Mouse (Mus musculus): Measurements from ENCODE around the gene Crtac1.

DNA sequence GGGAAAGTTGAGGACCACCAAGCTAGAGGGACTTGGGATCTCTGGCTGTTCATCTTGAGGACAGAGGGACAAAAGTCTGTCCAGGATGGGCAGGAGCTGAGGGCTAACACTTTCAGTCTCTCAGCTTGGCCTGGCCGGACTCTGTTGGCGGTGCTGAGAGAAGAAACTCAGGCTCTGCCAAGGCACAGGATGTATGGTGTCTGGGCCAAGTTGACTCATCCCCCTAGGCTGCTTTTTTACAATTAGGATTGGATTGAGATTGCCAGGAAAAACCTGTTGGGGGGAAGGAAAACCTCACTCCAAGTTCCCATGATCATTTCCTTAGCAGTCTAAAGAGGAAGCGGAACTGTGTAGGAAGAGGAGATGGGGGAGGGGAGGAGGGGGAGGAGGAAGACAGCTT, 173.6 kb downstream of the Crtac1 start:
- no peak for TF ChIP-seq POLR2A (IDR thresholded peaks at IDR 0.05; ENCODE audit: low read depth, low read length)
- no peak for TF ChIP-seq CTCF (IDR thresholded peaks at IDR 0.05; ENCODE audit: extremely low read depth, insufficient read length, insufficient replicate concordance, low read depth, low read length)
